26 mouse cellular contexts compared by ENCODE assay signal in genomic region chr2:103428356-103428755, GRCm38 (mm10). TPM values are rescaled to one million over a fixed set of nuclear protein-coding genes. Genes with fewer than 3 reads are reported as not detected.
DNase-seq lines count a peak whose midpoint lies in the region; ATAC-seq and TF ChIP-seq lines count a peak whose summit lies in the region.
"Had no signal": no experiment of that assay in that cellular context is flagged by ENCODE, and none has a peak within 500 bp of the region (broad histone marks: within the 10 kb centered on the region; RNA-seq: fewer than 3 reads in every experiment).

No protein-coding gene starts in this region.

- H3K79me2 ChIP-seq in heart, adult 2 months (replicated peaks; ENCODE audit: control insufficient read depth, insufficient read depth, low read length) = no peaks in the 10 kb centered on the region

- no peak for TF ChIP-seq POLR2A in heart, adult 2 months (IDR thresholded peaks at IDR 0.05; ENCODE audit: insufficient read depth, low read depth, low read length)
- no peak for TF ChIP-seq POLR2A in lung, adult 2 months (IDR thresholded peaks at IDR 0.05; ENCODE audit: borderline replicate concordance, extremely low read depth, low read depth, low read length)

- H3K4me2 ChIP-seq in lung, postnatal 0 days (replicated peaks; ENCODE audit: low read depth, low read length) = no peak overlapping the region
- H3K4me2 ChIP-seq: embryonic facial prominence, embryonic 12.5 days had no signal

- peak overlapping the region; percentile 0; the same call in 1 of the 2 replicates for H3K27ac ChIP-seq in heart, embryonic 10.5 days
- H3K27ac ChIP-seq in heart, adult 2 months = no peak overlapping the region
- H3K27ac ChIP-seq in lung, postnatal 0 days (ENCODE audit: low read length) = no peak overlapping the region
- H3K27ac ChIP-seq: embryonic facial prominence, embryonic 10.5 days; embryonic facial prominence, embryonic 12.5 days had no signal

- intact Hi-C loops in heart, adult 2 months (cut with DNase I) = loop anchor here (10.0 kb wide), 1 partner anchor 744 kb away; no protein-coding TSS in a partner anchor

- no peak for TF ChIP-seq EP300 in heart, adult 2 months (IDR thresholded peaks at IDR 0.05; ENCODE audit: insufficient read depth, low read depth, low read length)
- no peak for TF ChIP-seq EP300 in lung, postnatal 0 days (IDR thresholded peaks at IDR 0.05)

- no peak overlapping the region for H3K9ac ChIP-seq in heart, adult 2 months (ENCODE audit: low read depth, low read length)
- no peak overlapping the region for H3K9ac ChIP-seq in lung, postnatal 0 days (replicated peaks; ENCODE audit: low read depth)
- H3K9ac ChIP-seq: embryonic facial prominence, embryonic 12.5 days had no signal

- H3K4me1 ChIP-seq in heart, embryonic 10.5 days = peaks cover 28% of the 10 kb centered on the region
- no peaks in the 10 kb centered on the region for H3K4me1 ChIP-seq in heart, adult 2 months (ENCODE audit: control insufficient read depth, insufficient read depth, low read length)
- H3K4me1 ChIP-seq in lung, adult 2 months (ENCODE audit: control insufficient read depth, insufficient read depth, low read length) = no peaks in the 10 kb centered on the region; the same call in 1 of the 2 replicates
- no peaks in the 10 kb centered on the region for H3K4me1 ChIP-seq in lung, postnatal 0 days (ENCODE audit: insufficient read depth, low read depth, low read length)

- H3K36me3 ChIP-seq in heart, embryonic 10.5 days = no peaks in the 10 kb centered on the region
- no peaks in the 10 kb centered on the region for H3K36me3 ChIP-seq in heart, adult 2 months (ENCODE audit: control insufficient read depth, insufficient read depth, low read length)
- H3K36me3 ChIP-seq in lung, postnatal 0 days (ENCODE audit: insufficient read depth, low read length) = no peaks in the 10 kb centered on the region
- H3K36me3 ChIP-seq: embryonic facial prominence, embryonic 10.5 days; embryonic facial prominence, embryonic 12.5 days; G1E had no signal

- WGBS in heart, embryonic 10.5 days = 83% methylated on average over 3 of the region's 3 CpGs
- 79% methylated on average over 3 of the region's 3 CpGs for WGBS in heart, adult 2 months
- 57% methylated on average over 3 of the region's 3 CpGs for WGBS in lung, adult 2 months
- 46% methylated on average over 3 of the region's 3 CpGs for WGBS in lung, postnatal 0 days

- DNase-seq in gastrocnemius, adult 18-20 months (ENCODE audit: low spot score) = peak; percentile 36
- DNase-seq in gastrocnemius, postnatal 25 days = no peak
- no peak for DNase-seq in heart, embryonic 10.5 days (ENCODE audit: low spot score)
- no peak for DNase-seq in heart, adult 2 months
- DNase-seq in lung, adult 18-20 months = peak; percentile 22 to 45
- DNase-seq in lung, adult 2 months = no peak
- peak; percentile 53 for DNase-seq in lung, postnatal 36 days
- DNase-seq in lung, postnatal 0 days (ENCODE audit: low spot score) = no peak
- DNase-seq: adrenal gland, adult 8-10 months; adrenal gland, postnatal 14 days; adrenal gland, postnatal 36 days; B cell, adult 2 months; cerebellum, adult 11-12 months; cerebellum, adult 2 months; cerebellum, adult 9-10 months; cerebellum, postnatal 10 days; cerebellum, postnatal 25 days had no signal

- H3K27me3 ChIP-seq in heart, embryonic 10.5 days (ENCODE audit: insufficient read depth, poor library complexity, severe bottlenecking) = no peaks in the 10 kb centered on the region
- no peaks in the 10 kb centered on the region for H3K27me3 ChIP-seq in heart, adult 2 months (ENCODE audit: control insufficient read depth, insufficient read depth, low read length)
- no peaks in the 10 kb centered on the region for H3K27me3 ChIP-seq in lung, postnatal 0 days (replicated peaks; ENCODE audit: insufficient read depth, low read length)
- H3K27me3 ChIP-seq: embryonic facial prominence, embryonic 12.5 days; Patski had no signal

- no peaks in the 10 kb centered on the region for H3K9me3 ChIP-seq in heart, embryonic 10.5 days
- H3K9me3 ChIP-seq in lung, postnatal 0 days (ENCODE audit: low read length) = no peaks in the 10 kb centered on the region
- H3K9me3 ChIP-seq: embryonic facial prominence, embryonic 10.5 days; embryonic facial prominence, embryonic 12.5 days; G1E had no signal

- ATAC-seq in lung, postnatal 0 days = no peak
- ATAC-seq: activated CD4-positive, CD25-positive, alpha-beta regulatory T cell, adult 4 months; CD4-positive, CD25-positive, alpha-beta regulatory T cell, adult 4 months; forebrain, embryonic 14.5 days; Patski had no signal

- no peak for TF ChIP-seq CTCF in heart, adult 2 months (IDR thresholded peaks at IDR 0.05)
- TF ChIP-seq CTCF in lung, adult 2 months (IDR thresholded peaks at IDR 0.05; ENCODE audit: insufficient read depth, low read length) = no peak
- TF ChIP-seq CTCF in lung, postnatal 0 days (IDR thresholded peaks at IDR 0.05) = no peak

- no peak overlapping the region for H3K4me3 ChIP-seq in heart, embryonic 10.5 days
- H3K4me3 ChIP-seq in heart, adult 2 months = no peak overlapping the region
- H3K4me3 ChIP-seq in lung, adult 2 months (replicated peaks; ENCODE audit: extremely low read depth, low read depth, low read length) = no peak overlapping the region
- H3K4me3 ChIP-seq in lung, postnatal 0 days (ENCODE audit: low read depth, low read length) = no peak overlapping the region
- H3K4me3 ChIP-seq: embryonic facial prominence, embryonic 10.5 days; embryonic facial prominence, embryonic 12.5 days had no signal

RNA-seq across cellular contexts. Expression of gene Elf5, which starts 16.9 kb away (rescaled TPM):
- under 1 TPM; 0.11 to 0.28 TPM for total RNA-seq in gastrocnemius, adult 18-20 months (2021)
- total RNA-seq in gastrocnemius, postnatal 25 days (2021) = not detected
- not detected in 2 replicates for polyA plus RNA-seq in heart, embryonic 10.5 days (2016; fragmentation: Nextera tagmentation; extraction: Ambion mirVana)
- not detected for total RNA-seq in heart, adult 2 months (2021)
- 0.33 TPM in 1 of 2 replicates, not detected in the other for polyA plus RNA-seq in heart, adult 2 months (2012; rRNA removed)
- polyA plus RNA-seq in lung, adult 2 months (2012; rRNA removed) = 32.8 and 55.4 TPM in 2 replicates
- 9.9 and 14.5 TPM in 2 replicates for polyA plus RNA-seq in lung, postnatal 0 days (2015; fragmentation: Nextera tagmentation; extraction: Ambion mirVana)
- total RNA-seq: adrenal gland, adult 18-20 months; adrenal gland, adult 8-10 months; adrenal gland, postnatal 14 days; adrenal gland, postnatal 36 days; CH12.LX had no signal
- polyA plus RNA-seq: activated CD4-positive, CD25-positive, alpha-beta regulatory T cell, adult 4 months; CD4-positive, CD25-positive, alpha-beta regulatory T cell, adult 4 months; forebrain, embryonic 14.5 days; G1E; Patski had no signal

RNA-seq across cellular contexts. Expression of gene Cat, which starts 56.6 kb away (rescaled TPM):
- total RNA-seq in gastrocnemius, adult 18-20 months (2021) = 100 to 1,000 TPM; 114 to 125 TPM
- total RNA-seq in gastrocnemius, postnatal 25 days (2021) = 100 to 1,000 TPM in 1 of 2 experiments, 10 to 100 TPM in 1; 72.8 to 119 TPM
- 83.7 and 89.5 TPM in 2 replicates for polyA plus RNA-seq in heart, embryonic 10.5 days (2016; fragmentation: Nextera tagmentation; extraction: Ambion mirVana)
- total RNA-seq in heart, adult 2 months (2021) = 100 to 1,000 TPM; 236 to 262 TPM
- polyA plus RNA-seq in heart, adult 2 months (2012; rRNA removed) = 122 and 158 TPM in 2 replicates
- polyA plus RNA-seq in lung, adult 2 months (2012; rRNA removed) = 161 and 196 TPM in 2 replicates
- 91.9 and 98.4 TPM in 2 replicates for polyA plus RNA-seq in lung, postnatal 0 days (2015; fragmentation: Nextera tagmentation; extraction: Ambion mirVana)

Comparison
In these comparisons a context has a peak if more than half of its experiments do, and no peak if none do; other contexts are left out.
1. DNase-seq: peak in gastrocnemius, adult 18-20 months (single experiment), lung, adult 18-20 months (2 of 2) and lung, postnatal 36 days (single experiment); none in gastrocnemius, postnatal 25 days (single experiment), heart, embryonic 10.5 days (single experiment), heart, adult 2 months (0 of 2), lung, adult 2 months (single experiment) and lung, postnatal 0 days (single experiment).